Mouse (Mus musculus): ENCODE results near the gene Zfp704.

DNA sequence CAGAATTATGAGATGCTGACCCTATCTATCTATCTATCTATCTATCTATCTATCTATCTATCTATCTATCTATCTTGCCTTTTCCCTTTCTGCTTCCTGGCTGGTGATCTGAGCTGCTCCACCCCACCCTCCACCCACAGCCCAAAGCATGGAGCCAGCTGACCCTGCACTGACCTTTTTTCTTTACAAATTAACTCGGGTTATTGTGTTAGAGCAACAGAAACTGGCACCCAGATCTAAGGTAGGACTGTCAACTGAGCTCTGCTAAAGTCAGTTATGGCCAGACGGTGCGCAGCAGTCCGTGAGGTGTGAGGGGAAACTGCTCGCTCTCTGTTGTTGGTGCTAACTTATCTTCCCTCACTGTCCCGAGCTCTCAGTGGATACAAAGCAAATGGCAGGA is 87.9 kb downstream of the Zfp704 start:
- TF ChIP-seq CTCF (IDR thresholded peaks at IDR 0.05; ENCODE audit: insufficient read depth, low read length), result no peak
- no peak for TF ChIP-seq POLR2A (IDR thresholded peaks at IDR 0.05; ENCODE audit: borderline replicate concordance, extremely low read depth, low read depth, low read length)
